Mouse (Mus musculus) kidney, postnatal 4 days (tissue): ENCODE data around the gene Trank1.

Experiments used
- DNase-seq, 2 experiments: peaks; one replicate each; pipeline ENCODE4 v3.0.0; 2021; ENCODE audit warnings: mixed read lengths in 2 of 2

Gene Trank1

GRCm38 (mm10) chr9:111304036-111304435 lies 7.5 kb upstream of the Trank1 start:
- DNase-seq = no peak

- DNase-seq = no peak
Measured at GRCm38 (mm10) chr9:111306142-111306541, 5.4 kb upstream of the Trank1 start.

- DNase-seq = no peak
Measured at GRCm38 (mm10) chr9:111311843-111312441, 403 bp downstream of the Trank1 start.

GRCm38 (mm10) chr9:111312442-111313141 lies 1.1 kb downstream of the Trank1 start:
- peak; percentile 8 to 34 for DNase-seq

- DNase-seq = no peak
Measured at GRCm38 (mm10) chr9:111313299-111313698, 1.8 kb downstream of the Trank1 start.

- no peak for DNase-seq
Measured at GRCm38 (mm10) chr9:111313793-111314192, 2.3 kb downstream of the Trank1 start.

GRCm38 (mm10) chr9:111314219-111314618 lies 2.7 kb downstream of the Trank1 start:
- peak; percentile 81 for DNase-seq

- DNase-seq = no peak
Measured at GRCm38 (mm10) chr9:111320912-111321311, 9.4 kb downstream of the Trank1 start.

GRCm38 (mm10) chr9:111324881-111325280 lies 13.3 kb downstream of the Trank1 start:
- no peak for DNase-seq

GRCm38 (mm10) chr9:111329881-111330280 lies 18.3 kb downstream of the Trank1 start:
- DNase-seq = no peak

GRCm38 (mm10) chr9:111333790-111334189 lies 22.3 kb downstream of the Trank1 start:
- no peak for DNase-seq

GRCm38 (mm10) chr9:111334555-111335164 lies 23.1 kb downstream of the Trank1 start:
- peak in 1 of 2 experiments; percentile 7 for DNase-seq

- no peak for DNase-seq
Measured at GRCm38 (mm10) chr9:111351233-111351632, 39.7 kb downstream of the Trank1 start.

GRCm38 (mm10) chr9:111351641-111352040 lies 40.1 kb downstream of the Trank1 start:
- DNase-seq = no peak

- DNase-seq = no peak
Measured at GRCm38 (mm10) chr9:111352646-111353045, 41.1 kb downstream of the Trank1 start.

- DNase-seq = no peak
Measured at GRCm38 (mm10) chr9:111355041-111355440, 43.5 kb downstream of the Trank1 start.

- peak; percentile 24 to 50 for DNase-seq
Measured at GRCm38 (mm10) chr9:111356386-111356785, 44.8 kb downstream of the Trank1 start.

GRCm38 (mm10) chr9:111363656-111364055 lies 52.1 kb downstream of the Trank1 start:
- no peak for DNase-seq

- no peak for DNase-seq
Measured at GRCm38 (mm10) chr9:111367713-111368112, 56.2 kb downstream of the Trank1 start.

GRCm38 (mm10) chr9:111372079-111372478 lies 60.5 kb downstream of the Trank1 start:
- no peak for DNase-seq

- peak; percentile 22 to 42 for DNase-seq
Measured at GRCm38 (mm10) chr9:111377868-111378267, 66.3 kb downstream of the Trank1 start.

- no peak for DNase-seq
Measured at GRCm38 (mm10) chr9:111381056-111382025, 69.8 kb downstream of the Trank1 start.

GRCm38 (mm10) chr9:111382469-111382868 lies 70.9 kb downstream of the Trank1 start:
- DNase-seq = no peak
